Mouse (Mus musculus): Measurements from ENCODE around the gene Krt1. TPM values are rescaled to one million over a fixed set of nuclear protein-coding genes. Genes with fewer than 3 reads are reported as not detected.

Gene Krt1
- not detected for polyA plus RNA-seq (2017; shearing (Covaris generic))

DNA sequence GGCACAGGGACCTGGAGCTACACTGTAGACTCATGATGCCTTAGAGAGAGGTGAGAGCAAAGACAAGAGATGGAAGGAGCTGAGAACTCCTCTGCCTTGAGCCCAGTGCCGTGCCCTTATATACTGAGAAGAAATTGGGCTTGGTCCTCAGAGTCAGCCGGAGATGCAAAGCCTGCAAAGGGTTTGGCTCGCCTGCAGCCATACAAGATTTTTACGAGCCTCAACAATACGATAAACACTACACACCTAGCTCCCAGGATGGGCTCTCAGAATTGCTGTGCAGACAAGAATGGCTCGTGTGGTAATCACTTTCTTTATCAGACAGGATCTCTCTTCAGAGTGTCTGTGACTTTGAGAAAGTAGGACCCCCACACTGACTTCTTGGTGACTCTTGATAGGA lies at the start of gene Krt1:
Krt1 (minus strand) TSS at position 101 of the 400 bp plus-strand sequence.

DNA sequence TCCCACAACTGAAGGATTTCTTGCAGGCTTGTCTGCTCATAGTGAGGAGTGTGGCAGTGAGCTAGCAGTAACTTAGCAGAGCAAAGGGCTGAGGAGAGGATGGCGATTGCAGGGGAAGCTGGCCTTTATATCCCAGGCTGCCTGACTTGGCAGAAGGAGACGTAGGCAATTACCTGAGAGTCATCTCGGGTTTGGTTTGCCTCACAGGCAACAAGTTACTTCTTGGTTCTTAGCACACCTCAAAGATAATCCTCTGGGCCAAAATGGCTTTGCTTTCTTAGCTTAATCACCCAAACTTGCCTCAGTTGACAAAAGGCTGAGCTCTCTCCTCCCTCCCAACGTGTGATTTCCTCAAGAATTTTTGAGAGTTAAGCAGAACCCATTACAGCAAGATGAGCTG lies 42.2 kb upstream of the Krt1 start, which contains the start of gene Krt76:
Krt76 (minus strand) TSS at position 101 of the 400 bp plus-strand sequence.

DNA sequence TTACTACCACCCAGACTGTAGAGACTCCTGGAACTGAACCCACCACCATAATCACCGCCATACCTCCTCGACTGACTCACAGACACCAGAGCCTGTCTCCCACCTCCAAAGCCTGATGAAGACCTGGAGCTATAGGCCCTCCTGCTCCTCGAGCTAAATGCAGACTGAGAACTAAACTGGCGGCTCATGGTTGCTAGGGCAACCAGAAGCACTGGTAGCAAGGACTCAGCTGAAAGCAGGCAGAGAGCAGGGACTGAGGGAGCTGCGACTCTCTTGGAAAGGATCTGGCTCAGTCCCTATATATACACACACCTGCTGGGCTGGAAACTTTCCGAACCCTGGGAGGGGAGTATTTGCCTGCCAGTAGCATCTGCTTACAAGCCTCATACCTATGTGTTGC lies 18.8 kb upstream of the Krt1 start, which contains the start of gene Krt77:
Krt77 (minus strand) TSS at position 275 of the 400 bp plus-strand sequence.

DNA sequence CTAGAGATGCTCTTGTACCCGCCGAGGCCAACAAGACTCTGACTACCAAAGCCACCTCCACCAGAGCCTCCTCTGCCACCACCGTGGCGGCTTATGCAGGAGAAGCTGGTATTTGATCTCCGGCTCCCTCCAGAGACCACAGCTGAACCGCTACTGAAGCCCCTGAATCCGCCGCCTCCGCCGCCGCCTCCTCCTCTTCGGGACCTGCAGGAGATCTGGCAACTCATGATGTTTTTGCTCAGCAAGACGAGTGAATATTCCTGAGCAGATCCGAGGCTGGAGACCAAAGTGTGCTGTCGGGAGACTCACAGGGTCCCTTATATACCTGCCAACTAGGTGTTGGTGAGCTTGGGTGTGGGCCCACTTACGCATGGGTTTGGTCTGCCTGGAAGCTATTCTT lies 32.7 kb downstream of the Krt1 start, which contains the start of gene Krt2:
Krt2 (minus strand) TSS at position 295 of the 400 bp plus-strand sequence.

DNA sequence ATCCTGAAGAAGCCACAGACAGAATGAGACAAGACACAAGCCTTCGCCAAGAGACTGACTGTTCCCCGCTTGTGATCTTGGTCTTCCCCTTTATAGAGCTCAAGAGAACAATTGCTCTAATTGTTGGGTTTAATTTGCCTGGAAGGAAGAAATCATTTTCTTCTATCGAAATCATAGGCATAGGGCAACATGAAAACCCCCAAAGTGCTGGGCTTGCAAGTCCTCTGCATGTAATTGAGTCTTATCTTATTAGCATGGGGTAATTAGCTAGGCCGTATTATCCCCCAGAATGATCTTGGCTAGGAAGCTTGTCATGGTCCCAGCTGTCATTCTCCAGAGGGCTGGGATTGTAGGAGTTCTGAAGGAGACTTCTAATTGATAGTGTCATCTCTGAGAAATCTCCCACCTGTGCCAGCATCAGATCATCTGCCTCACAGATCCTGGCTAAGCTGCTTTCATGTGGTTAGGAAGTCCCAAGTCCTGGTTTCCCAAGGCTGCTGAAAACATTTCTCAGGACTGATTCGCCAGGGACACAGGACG lies 48.2 kb downstream of the Krt1 start, which contains the start of gene Krt73:
Krt73 (minus strand) TSS at position 51 of the 540 bp plus-strand sequence.

Other genes starting within 250 kb of the Krt1 start
- not detected for gene Gm5414, start 222.6 kb downstream of the Krt1 start, polyA plus RNA-seq (2017; shearing (Covaris generic))
- gene Gm5478, start 203.4 kb downstream of the Krt1 start, polyA plus RNA-seq (2017; shearing (Covaris generic)), result not detected
- gene Krt6b, start 170.5 kb downstream of the Krt1 start, polyA plus RNA-seq (2017; shearing (Covaris generic)), result not detected
- not detected for gene Krt6a, start 156.5 kb downstream of the Krt1 start, polyA plus RNA-seq (2017; shearing (Covaris generic))
- gene Krt5, start 137.9 kb downstream of the Krt1 start, polyA plus RNA-seq (2017; shearing (Covaris generic)), result not detected
- gene Krt71, start 107.7 kb downstream of the Krt1 start, polyA plus RNA-seq (2017; shearing (Covaris generic)), result not detected
- gene Krt72, start 64.3 kb downstream of the Krt1 start, polyA plus RNA-seq (2017; shearing (Covaris generic)), result not detected
- 0.17 TPM for gene Krt73, start 48.4 kb downstream of the Krt1 start, polyA plus RNA-seq (2017; shearing (Covaris generic))
- not detected for gene Krt2, start 32.6 kb downstream of the Krt1 start, polyA plus RNA-seq (2017; shearing (Covaris generic))
- gene Krt77, start 18.9 kb upstream of the Krt1 start, polyA plus RNA-seq (2017; shearing (Covaris generic)), result not detected
- gene Krt76, start 42.1 kb upstream of the Krt1 start, polyA plus RNA-seq (2017; shearing (Covaris generic)), result not detected
- not detected for gene Krt4, start 73.9 kb upstream of the Krt1 start, polyA plus RNA-seq (2017; shearing (Covaris generic))
- 0.89 TPM for gene Krt79, start 89.5 kb upstream of the Krt1 start, polyA plus RNA-seq (2017; shearing (Covaris generic))
- gene Krt78, start 103.5 kb upstream of the Krt1 start, polyA plus RNA-seq (2017; shearing (Covaris generic)), result not detected
- gene Krt8, start 153.7 kb upstream of the Krt1 start, polyA plus RNA-seq (2017; shearing (Covaris generic)), result 0.69 TPM
- 0.39 TPM for gene Krt18, start 177.4 kb upstream of the Krt1 start, polyA plus RNA-seq (2017; shearing (Covaris generic))
- 80.1 TPM for gene Eif4b, start 223.0 kb upstream of the Krt1 start, polyA plus RNA-seq (2017; shearing (Covaris generic))
- gene Tns2, start 249.6 kb upstream of the Krt1 start, polyA plus RNA-seq (2017; shearing (Covaris generic)), result 4.6 TPM